Mouse (Mus musculus) left cerebral cortex, adult 18-20 months (tissue): ENCODE measurements around the gene Rwdd1. TPM values are rescaled to one million over a fixed set of nuclear protein-coding genes. Genes with fewer than 3 reads are reported as not detected.
A peak's percentile ranks its signal among the peaks of the same experiment; 100 is the strongest.
"Not testable (repeated sequence)": the region's sequence is repeated elsewhere in the genome, so short reads cannot be mapped to it uniquely, and the experiment has no call there.

Source experiments
- DNase-seq, 2 experiments: peaks; one replicate each; pipeline ENCODE4 v3.0.0; 2021 to 2022; ENCODE audit warnings: low spot score in 2 of 2, mixed read lengths in 1 of 2
- long read RNA-seq, 2 experiments: library from polyadenylated mRNA; stranded (forward); transcript quantifications; one replicate each; pipeline ENCODE4 v2.0.0; 2021
- total RNA-seq, 2 experiments: library from RNA; stranded (reverse); gene quantifications; 2 replicates each; pipeline ENCODE4 v1.2.3; 2021

Gene Rwdd1
- total RNA-seq = 100 to 1,000 TPM in 1 of 2 experiments, 10 to 100 TPM in 1; 99.0 to 111 TPM
- long read RNA-seq, experiment 1, transcript Rwdd1-201 (7 exons, 1,090 nt) = major isoform, 56 of 66 reads
- long read RNA-seq, experiment 1, partial matches to known transcripts = 3 of 66 reads
- long read RNA-seq, experiment 1, other reads (novel, unspliced or antisense) = 7 of 66 reads
- long read RNA-seq, experiment 2, transcript Rwdd1-201 (7 exons, 1,090 nt) = major isoform, 61 of 62 reads
- long read RNA-seq, experiment 2, partial matches to known transcripts = 0 of 62 reads
- long read RNA-seq, experiment 2, other reads (novel, unspliced or antisense) = 1 of 62 reads

DNA sequence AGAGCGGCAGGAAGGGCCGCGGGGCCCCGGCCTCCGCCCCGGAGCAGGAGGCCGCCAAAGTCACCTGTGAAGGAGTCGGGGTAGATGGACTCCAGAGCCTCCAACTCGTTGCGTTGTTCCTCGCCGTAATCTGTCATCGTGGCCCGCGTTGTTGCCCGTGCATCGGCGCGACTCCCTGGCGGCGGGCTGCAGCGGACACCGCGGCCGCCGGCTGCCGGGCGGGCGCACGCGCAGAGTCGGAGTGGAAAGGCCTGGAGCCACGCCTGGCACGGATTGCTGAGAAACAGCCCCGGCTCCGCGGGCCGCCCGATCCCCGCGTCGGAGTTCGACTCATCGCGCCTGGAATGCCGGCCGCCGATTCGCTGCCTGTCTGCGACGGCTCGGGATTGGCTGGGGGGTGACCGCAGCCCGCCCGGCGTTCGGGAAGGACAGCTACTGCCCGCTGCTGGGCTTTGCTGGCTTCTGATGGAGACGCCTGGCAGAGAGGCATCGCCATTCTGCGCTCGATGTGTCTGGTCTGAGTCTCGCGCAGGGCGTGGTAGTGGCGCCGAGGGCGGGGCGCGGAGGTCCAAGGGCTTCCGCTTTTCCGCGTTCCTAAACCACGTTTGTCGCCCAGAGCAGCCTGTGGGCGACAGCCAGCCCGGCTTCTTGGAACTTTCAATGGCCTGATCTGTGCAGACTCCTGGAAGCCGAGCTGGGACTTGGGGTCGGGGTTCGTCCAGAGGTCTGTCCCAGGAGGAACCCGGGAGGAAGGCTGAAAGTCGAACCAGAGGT, at the start of gene Rwdd1:
Gene Rwdd1, minus strand, starts transcription at position 323 of the 774 bp plus-strand sequence.
- peak; percentile 96 to 99 for DNase-seq

GRCm38 (mm10) chr10:34066591-34066990, 47.2 kb upstream of the Rwdd1 start:
- no peak for DNase-seq

DNA sequence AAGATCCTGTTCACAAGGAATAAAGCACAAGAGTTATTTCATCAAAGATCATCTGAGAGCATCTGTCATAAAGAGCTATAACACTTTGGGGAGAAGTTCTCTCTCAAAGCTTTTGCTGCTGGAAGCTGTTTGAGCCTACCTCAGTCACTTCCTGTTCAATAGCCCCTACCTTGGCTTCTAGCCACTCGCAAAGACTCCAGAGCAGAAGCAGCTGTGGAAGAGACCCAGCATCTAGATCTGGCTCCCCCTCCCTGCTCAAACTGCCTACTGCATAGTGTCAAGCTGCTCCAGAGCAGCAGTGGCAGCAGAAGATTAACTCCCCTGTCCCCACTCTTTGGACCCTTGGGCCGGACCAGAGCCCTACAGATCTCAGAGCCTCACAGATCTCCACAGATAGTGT, 34.6 kb upstream of the Rwdd1 start:
- DNase-seq = no peak

GRCm38 (mm10) chr10:34044210-34044609, 24.8 kb upstream of the Rwdd1 start, which contains the start of gene Calhm4:
Gene Calhm4 (minus strand): TSS chr10:34044310.
- DNase-seq = no peak

GRCm38 (mm10) chr10:34037401-34037800, 18.0 kb upstream of the Rwdd1 start, which contains the start of gene Trappc3l:
Gene Trappc3l (plus strand): TSS chr10:34037597.
- DNase-seq = no peak

DNA sequence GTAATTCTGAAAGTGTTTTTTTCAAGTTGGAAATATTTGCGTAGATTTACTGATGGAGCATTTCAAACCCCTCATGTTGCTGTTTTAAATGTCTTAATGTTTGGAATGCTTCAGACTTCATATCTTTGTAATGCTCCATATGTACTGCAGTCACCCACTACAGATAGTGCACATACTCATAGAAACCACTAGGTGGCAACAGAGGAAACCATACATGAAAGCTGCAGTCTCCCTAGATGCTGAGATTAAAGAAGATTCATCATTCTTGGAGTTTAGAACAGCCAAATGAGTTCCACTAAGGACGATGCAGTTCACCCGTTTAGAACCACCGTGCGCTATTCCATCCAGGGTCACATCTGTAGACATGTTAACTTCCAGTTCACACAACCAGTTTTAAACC, 17.2 kb upstream of the Rwdd1 start:
- DNase-seq = peak in 1 of 2 experiments; percentile 2

GRCm38 (mm10) chr10:34033630-34034305, 14.3 kb upstream of the Rwdd1 start:
- peak; percentile 76 to 84 for DNase-seq

DNA sequence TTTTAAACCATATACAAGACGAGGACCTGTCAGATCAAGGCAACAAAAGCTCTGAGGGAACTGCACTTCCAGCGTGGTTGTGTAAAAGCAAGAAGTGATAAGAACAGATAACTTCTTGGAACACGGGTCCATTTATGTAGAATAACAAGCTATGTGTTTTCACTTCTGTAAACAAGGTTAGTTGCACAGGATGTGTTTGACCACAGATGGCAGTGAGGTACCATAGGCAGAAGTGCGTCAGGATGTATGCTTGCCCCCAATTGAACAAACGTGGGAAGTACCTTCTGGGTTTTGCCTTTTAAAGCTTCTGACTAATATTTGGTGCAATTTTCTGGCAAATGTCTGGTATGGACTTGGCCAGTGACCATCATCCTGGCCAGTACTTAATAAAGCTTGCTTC, 10.9 kb upstream of the Rwdd1 start:
- no peak for DNase-seq

DNA sequence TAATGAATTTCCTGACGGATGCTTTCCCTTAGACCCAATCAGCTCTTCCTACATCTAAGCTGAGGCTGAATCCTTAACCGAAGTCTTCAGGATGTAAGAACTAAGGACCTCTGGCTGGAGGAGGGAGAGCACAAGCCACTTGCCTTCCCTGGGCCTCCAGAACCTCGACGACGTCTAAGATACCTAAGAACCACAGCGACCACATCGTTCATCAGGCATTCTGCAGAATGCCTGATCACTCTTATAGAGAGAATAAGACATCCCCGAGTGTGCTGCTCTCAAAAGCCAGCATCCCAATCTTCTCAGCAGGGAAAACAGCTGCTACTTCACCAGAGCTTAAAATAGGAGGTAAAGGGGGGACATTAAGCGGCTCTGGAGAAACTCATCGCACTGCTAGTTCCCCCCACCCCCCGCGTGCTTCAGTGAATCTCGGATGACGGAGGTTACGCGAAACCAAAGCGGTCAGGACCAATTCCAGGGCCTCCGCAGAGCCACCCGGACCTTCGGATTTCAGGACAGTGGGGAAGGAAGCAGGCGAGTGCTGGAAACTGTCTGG, 600 bp downstream of the Rwdd1 start:
- no peak for DNase-seq

DNA sequence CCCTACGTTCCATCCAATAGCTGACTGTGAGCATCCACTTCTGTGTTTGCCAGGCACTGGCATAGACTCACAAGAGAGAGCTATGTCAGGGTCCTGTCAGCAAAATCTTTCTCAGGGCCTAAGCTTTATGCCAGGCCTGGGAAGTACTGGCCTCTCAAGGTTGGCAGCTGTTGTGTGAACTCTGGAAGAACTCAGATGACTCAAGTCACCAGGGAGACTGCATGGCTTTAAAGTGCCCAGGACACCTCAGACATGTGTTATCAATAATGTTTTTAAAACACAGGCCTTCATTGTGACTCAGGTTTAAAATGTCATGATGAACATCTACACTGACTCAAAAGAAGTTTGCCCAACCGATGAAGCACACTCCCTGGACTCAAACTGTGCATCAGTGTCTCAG, 6.2 kb downstream of the Rwdd1 start:
- DNase-seq = no peak

DNA sequence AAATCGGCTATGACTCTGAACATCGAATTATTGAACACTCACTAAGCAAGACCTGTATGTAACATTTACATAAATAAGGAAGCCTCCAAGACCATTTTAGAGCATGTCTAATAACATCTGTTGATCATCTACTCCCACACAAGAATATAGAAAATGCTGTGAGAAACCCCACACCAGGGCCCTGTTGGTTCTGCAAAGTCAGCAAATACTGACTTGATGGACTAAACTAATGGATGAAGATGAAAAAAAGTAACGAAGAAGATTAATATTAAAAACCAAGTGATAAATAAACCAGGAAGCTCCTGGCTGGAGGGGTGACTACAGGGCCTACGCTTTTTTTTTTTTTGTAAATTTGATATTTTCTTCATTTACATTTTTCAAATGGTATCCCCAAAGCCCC, 6.8 kb downstream of the Rwdd1 start:
- no peak for DNase-seq

DNA sequence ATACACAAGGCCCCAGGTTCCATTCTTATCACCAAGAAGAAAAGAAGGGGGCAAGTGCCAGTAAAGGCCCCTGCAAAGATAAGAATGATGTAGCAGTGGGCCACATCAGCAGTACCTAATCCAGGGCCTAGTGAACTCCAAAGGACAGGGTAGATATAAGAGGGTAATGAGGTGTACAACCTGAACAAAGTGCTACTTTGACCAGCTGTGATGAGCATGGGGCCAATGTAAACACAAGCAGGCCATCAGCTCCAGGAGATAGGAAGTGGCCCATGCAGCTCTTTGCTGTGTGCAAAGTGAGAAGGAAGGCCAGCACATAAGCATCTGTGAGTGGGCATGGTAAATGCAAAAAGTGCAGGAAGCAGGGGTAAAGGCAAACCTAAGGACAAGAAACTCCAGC, 21.0 kb downstream of the Rwdd1 start:
- no peak for DNase-seq

DNA sequence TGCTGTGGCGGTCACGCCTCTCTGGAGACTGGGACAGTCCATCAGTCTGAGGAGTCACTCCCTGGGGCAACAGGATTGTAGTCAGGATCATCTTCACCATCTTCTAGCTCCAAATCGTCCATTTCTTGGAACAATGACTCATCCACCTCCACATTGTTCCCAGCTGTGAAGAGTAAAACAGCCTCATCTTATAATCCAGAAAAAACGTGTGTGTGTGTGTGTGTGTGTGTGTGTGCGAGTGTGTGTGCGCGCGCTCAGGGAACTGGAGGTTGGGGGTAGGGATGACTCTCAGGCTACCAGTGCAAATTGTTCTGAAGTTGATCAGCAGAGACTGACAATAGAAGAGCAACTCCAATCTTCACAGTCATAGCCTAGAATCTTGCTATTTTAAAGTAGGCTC, 22.7 kb downstream of the Rwdd1 start:
- not testable (repeated sequence) for DNase-seq

DNA sequence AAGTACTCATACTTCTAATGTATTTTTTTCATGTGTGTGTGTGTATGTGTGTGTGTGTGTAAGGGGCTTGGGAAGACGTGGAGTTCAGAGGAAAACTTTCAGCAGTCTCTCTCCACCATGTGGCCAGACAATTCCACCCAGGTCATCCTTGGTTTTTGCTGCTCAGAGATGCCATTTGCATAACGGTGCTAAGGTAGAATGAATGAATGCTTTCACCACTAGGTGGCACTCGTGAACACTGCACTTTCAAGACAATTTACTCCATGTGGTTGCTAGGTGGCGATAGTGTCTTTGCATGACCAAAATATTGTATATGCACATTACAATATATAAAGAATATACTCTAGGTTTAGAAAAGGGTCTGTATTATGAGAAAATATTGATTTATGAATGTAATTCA, 32.7 kb downstream of the Rwdd1 start:
- peak; percentile 71 to 74 for DNase-seq

GRCm38 (mm10) chr10:33974781-33975494, 44.5 kb downstream of the Rwdd1 start:
- DNase-seq = no peak

DNA sequence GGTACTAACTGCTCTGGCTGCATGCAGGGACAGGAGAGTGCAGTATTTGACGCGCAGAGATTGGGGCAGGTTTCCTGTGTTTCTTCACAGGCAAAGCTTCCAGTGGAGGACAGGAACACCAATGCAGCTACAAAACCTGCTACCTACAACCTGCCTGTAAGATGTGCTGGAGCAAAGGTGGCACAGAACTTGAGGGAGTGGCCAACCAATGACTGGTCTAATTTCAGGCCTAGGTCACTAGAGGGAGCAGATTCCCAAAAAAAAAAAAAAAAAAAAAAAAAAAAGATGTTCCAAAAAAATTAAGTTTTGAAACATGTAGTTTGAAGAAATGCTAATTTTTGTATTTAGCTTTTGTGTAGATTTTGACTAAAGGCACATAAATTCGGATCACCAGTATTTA, 66.9 kb downstream of the Rwdd1 start:
- DNase-seq = no peak

- DNase-seq = peak; percentile 82 to 89
Observed at GRCm38 (mm10) chr10:33950803-33951583, 68.4 kb downstream of the Rwdd1 start, which contains the start of gene Zup1. Gene Zup1 (minus strand): TSS chr10:33951269.
